Mouse (Mus musculus): ENCODE measurements at regions not wholly inside any gene's neighbourhood (a gene's known extent, or its start where the extent isn't known, plus 50 kb on each side); places are given as distances from the start of the nearest gene placed in this dataset.
A peak's percentile ranks its signal among the peaks of the same experiment; 100 is the strongest.

- no peaks in the 10 kb centered on the region for H3K27me3 ChIP-seq (replicated peaks)
- H3K4me1 ChIP-seq = no peaks in the 10 kb centered on the region
- 85% methylated on average over 4 of the region's 4 CpGs for WGBS
- H3K4me2 ChIP-seq = no peak overlapping the region
- H3K27ac ChIP-seq = no peak overlapping the region
- ATAC-seq (replicated peaks) = no peak
- no peaks in the 10 kb centered on the region for H3K9me3 ChIP-seq
- H3K9ac ChIP-seq = no peak overlapping the region
- H3K4me3 ChIP-seq = no peak overlapping the region
- no peaks in the 10 kb centered on the region for H3K36me3 ChIP-seq (replicated peaks)
Observed at GRCm38 (mm10) chr2:55687345-55687744, 251.6 kb downstream of the Kcnj3 start.

- Histone ChIP-seq H3K27me3 (replicated peaks) (no peaks in the 10 kb centered on the region), H3K4me1 (peaks cover 5% of the 10 kb centered on the region), H3K4me3 (no peak overlapping the region), H3K9ac (no peak overlapping the region), H3K36me3 (replicated peaks) (no peaks in the 10 kb centered on the region), H3K27ac (peak overlapping the region; percentile 61), H3K9me3 (no peaks in the 10 kb centered on the region), H3K4me2 (no peak overlapping the region)
- ATAC-seq (replicated peaks) = peak; percentile 98
- 21% methylated on average over 2 of the region's 2 CpGs for WGBS
Observed at GRCm38 (mm10) chr2:55692902-55693870, 257.4 kb downstream of the Kcnj3 start.

- Histone ChIP-seq H3K4me2 (no peak overlapping the region), H3K36me3 (replicated peaks) (no peaks in the 10 kb centered on the region), H3K4me1 (no peaks in the 10 kb centered on the region), H3K27me3 (replicated peaks) (no peaks in the 10 kb centered on the region), H3K4me3 (no peak overlapping the region), H3K9me3 (no peaks in the 10 kb centered on the region), H3K27ac (no peak overlapping the region), H3K9ac (no peak overlapping the region)
- ATAC-seq (replicated peaks) = no peak
- WGBS = 95% methylated on average over 1 of the region's 1 CpGs
Observed at GRCm38 (mm10) chr2:55699705-55700104, 263.9 kb downstream of the Kcnj3 start.

Data from midbrain, embryonic 15.5 days (tissue).